Mouse (Mus musculus) neural tube, embryonic 12.5 days (tissue): ENCODE measurements at regions not wholly inside any gene's neighbourhood (a gene's known extent, or its start where the extent isn't known, plus 50 kb on each side); places are given as distances from the start of the nearest gene placed in this dataset.

Experiments
- ATAC-seq: fragments of 200-750 bp; cut with Nextera tagmentation; 2 replicates; pipeline ENCODE4 v1.8.0; 2017; ENCODE audit warnings: low read depth, mild to moderate bottlenecking, moderate TSS enrichment, moderate library complexity; ENCODE audit not compliant: low FRiP score
- H3K27ac ChIP-seq: fragments of 300-500 bp; sonication (generic); 2 replicates; pipeline ENCODE4 v1.5.1; 2016
- H3K27me3 ChIP-seq: fragments of 300-500 bp; sonication (generic); replicated peaks from 2 replicates; pipeline ENCODE4 v1.6.1; 2016; ENCODE audit warnings: mild to moderate bottlenecking
- H3K36me3 ChIP-seq: fragments of 300-500 bp; sonication (generic); 2 replicates; pipeline ENCODE4 v1.6.1; 2016; ENCODE audit warnings: mild to moderate bottlenecking
- H3K4me1 ChIP-seq: fragments of 300-500 bp; sonication (generic); 2 replicates; pipeline ENCODE4 v1.6.1; 2016
- H3K4me2 ChIP-seq: fragments of 300-500 bp; sonication (generic); replicated peaks from 2 replicates; pipeline ENCODE4 v1.6.1; 2016; ENCODE audit warnings: mild to moderate bottlenecking
- H3K4me3 ChIP-seq: fragments of 300-500 bp; sonication (generic); 2 replicates; pipeline ENCODE4 v1.5.1; 2016
- H3K9ac ChIP-seq: fragments of 300-500 bp; sonication (generic); 2 replicates; pipeline ENCODE4 v1.6.1; 2016; ENCODE audit warnings: mild to moderate bottlenecking
- H3K9me3 ChIP-seq: fragments of 300-500 bp; sonication (generic); 2 replicates; pipeline ENCODE4 v1.6.1; 2016; ENCODE audit warnings: mild to moderate bottlenecking
- WGBS: fragments of 180-500 bp; shearing (Covaris S2); methylation state at CpG from one replicate; pipeline ENCODE4 v1.1.7; 2016; 5-methylcytosine and 5-hydroxymethylcytosine counted together

DNA sequence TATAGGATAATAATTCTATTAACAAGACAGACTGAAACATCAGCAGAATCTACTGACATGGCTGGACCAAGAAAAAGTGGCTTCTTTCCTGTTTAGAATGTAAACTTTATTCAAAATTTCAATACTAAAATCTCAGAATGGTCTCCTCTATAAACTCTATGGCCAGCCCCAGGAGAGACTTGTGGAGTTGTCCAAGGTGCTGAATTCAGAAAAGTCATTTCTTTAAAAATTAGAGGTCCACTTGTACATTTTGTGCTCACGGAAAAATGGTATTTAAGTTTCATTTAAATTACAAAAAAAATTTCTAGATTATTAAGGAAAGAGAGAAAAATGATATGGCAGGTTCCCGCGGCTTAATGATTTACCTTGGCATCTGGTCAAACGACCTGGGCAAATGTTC, 352.2 kb upstream of the Igbp1b start:
- ATAC-seq: no peak
- H3K4me2 ChIP-seq: no peak overlapping the region
- WGBS: 78% methylated on average over 4 of the region's 4 CpGs
- H3K9me3 ChIP-seq: no peaks in the 10 kb centered on the region
- H3K4me1 ChIP-seq: no peaks in the 10 kb centered on the region
- H3K9ac ChIP-seq: no peak overlapping the region
- no peak overlapping the region for H3K27ac ChIP-seq
- no peaks in the 10 kb centered on the region for H3K27me3 ChIP-seq
- no peaks in the 10 kb centered on the region for H3K36me3 ChIP-seq
- no peak overlapping the region for H3K4me3 ChIP-seq
